Mouse (Mus musculus): ENCODE results near the gene Gm14322.
"Not testable (repeated sequence)": the region's sequence is repeated elsewhere in the genome, so short reads cannot be mapped to it uniquely, and the experiment has no call there.

Gm14322 gene

DNA sequence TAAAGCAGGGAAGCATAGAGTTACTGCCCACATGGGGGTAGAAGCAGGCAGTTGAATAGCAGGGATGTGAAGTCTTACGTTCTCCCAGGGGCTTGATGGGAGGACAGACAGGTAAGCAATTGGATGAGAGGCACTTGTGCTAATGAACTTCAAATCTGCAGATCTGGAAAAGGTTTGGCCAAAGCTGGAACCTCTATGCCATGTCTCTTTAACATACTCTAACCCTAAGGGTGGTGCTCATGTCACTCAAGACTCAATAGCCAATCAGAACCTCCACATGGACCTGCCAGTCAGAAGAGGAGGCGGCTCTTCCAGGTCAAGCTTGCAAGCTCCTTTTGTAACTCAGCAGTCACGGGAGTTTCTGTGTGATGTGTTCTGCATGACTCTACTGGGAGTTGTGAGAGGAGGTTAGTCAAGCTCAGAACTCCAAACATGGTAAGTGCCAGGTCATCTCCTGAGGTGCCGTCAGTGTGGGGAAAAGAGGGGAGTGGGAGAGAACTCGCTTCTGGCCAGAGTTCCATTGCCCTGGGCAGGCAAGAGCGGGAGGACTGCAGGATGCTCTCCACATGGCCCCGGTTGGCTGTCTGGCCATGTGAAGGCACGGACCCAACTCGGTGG, at the start of gene Gm14322:
TSS of gene Gm14322 (plus strand) at position 348 of the 618 bp plus-strand sequence.
- in situ Hi-C loops (cut with MboI; ENCODE audit: unreplicated experiment in 2 of 2): not testable (repeated sequence)

- in situ Hi-C loops (cut with MboI; ENCODE audit: unreplicated experiment in 2 of 2): not testable (repeated sequence)
These were observed 17.6 kb upstream of the Gm14322 start for GRCm38 (mm10) chr2:177741487-177741886.

GRCm38 (mm10) chr2:177787351-177787750, 28.3 kb downstream of the Gm14322 start:
- in situ Hi-C loops (cut with MboI; ENCODE audit: unreplicated experiment in 2 of 2): not testable (repeated sequence)

DNA sequence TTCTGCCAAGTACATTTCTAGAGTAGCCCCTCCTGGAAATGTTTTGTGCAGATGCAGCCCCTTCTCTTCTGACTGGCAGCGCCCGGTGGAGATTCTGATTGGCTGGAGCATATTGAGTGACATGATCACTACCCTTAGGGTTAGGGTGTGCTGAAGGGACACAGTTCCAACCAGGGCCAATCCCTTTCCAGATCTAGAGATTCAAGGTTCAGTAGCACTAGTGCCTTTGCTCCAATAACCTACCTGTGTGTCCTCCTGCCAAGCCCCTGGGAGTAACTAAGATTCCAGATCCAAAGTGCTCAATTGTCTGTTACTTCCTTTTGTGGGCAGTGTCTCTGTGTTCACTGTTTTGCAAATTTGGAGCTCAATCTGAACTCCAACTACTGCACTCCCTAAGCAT, 47.1 kb downstream of the Gm14322 start:
- in situ Hi-C loops (cut with MboI; ENCODE audit: unreplicated experiment in 2 of 2): not testable (repeated sequence)
